Mouse (Mus musculus) ovary, postnatal 10 days (tissue): ENCODE data around the gene Pfdn4.
"Not testable (repeated sequence)": the region's sequence is repeated elsewhere in the genome, so short reads cannot be mapped to it uniquely, and the experiment has no call there.

Experiments
- DNase-seq: peaks from one replicate; pipeline ENCODE4 v3.0.0; 2022; ENCODE audit warnings: low spot score

The Pfdn4 gene

GRCm38 (mm10) chr2:170496154-170496930 is at the start of gene Pfdn4:
Gene Pfdn4 (plus strand): TSS chr2:170496428.
- no peak for DNase-seq

GRCm38 (mm10) chr2:170446843-170447383 is 49.3 kb upstream of the Pfdn4 start:
- DNase-seq: no peak

- DNase-seq: no peak
Observed at GRCm38 (mm10) chr2:170447651-170448050, 48.6 kb upstream of the Pfdn4 start.

GRCm38 (mm10) chr2:170450933-170451332 is 45.3 kb upstream of the Pfdn4 start:
- peak; percentile 69 for DNase-seq

GRCm38 (mm10) chr2:170453809-170454208 is 42.4 kb upstream of the Pfdn4 start:
- not testable (repeated sequence) for DNase-seq

GRCm38 (mm10) chr2:170459183-170459582 is 37.0 kb upstream of the Pfdn4 start:
- no peak for DNase-seq

GRCm38 (mm10) chr2:170459805-170460204 is 36.4 kb upstream of the Pfdn4 start:
- no peak for DNase-seq

- no peak for DNase-seq
Observed at GRCm38 (mm10) chr2:170461652-170462051, 34.6 kb upstream of the Pfdn4 start.

- no peak for DNase-seq
Observed at GRCm38 (mm10) chr2:170464817-170465216, 31.4 kb upstream of the Pfdn4 start.

- DNase-seq: no peak
Observed at GRCm38 (mm10) chr2:170468009-170468408, 28.2 kb upstream of the Pfdn4 start.

- DNase-seq: no peak
Observed at GRCm38 (mm10) chr2:170469616-170470308, 26.5 kb upstream of the Pfdn4 start.

- DNase-seq: no peak
Observed at GRCm38 (mm10) chr2:170470591-170470990, 25.6 kb upstream of the Pfdn4 start.

- no peak for DNase-seq
Observed at GRCm38 (mm10) chr2:170474125-170474524, 22.1 kb upstream of the Pfdn4 start.

- no peak for DNase-seq
Observed at GRCm38 (mm10) chr2:170475164-170475563, 21.1 kb upstream of the Pfdn4 start.

GRCm38 (mm10) chr2:170476215-170476614 is 20.0 kb upstream of the Pfdn4 start:
- no peak for DNase-seq

- DNase-seq: no peak
Observed at GRCm38 (mm10) chr2:170476643-170477042, 19.6 kb upstream of the Pfdn4 start.

GRCm38 (mm10) chr2:170482019-170482540 is 14.1 kb upstream of the Pfdn4 start:
- no peak for DNase-seq

GRCm38 (mm10) chr2:170483914-170484313 is 12.3 kb upstream of the Pfdn4 start:
- DNase-seq: no peak

GRCm38 (mm10) chr2:170487202-170487601 is 9.0 kb upstream of the Pfdn4 start:
- DNase-seq: no peak

GRCm38 (mm10) chr2:170487890-170488502 is 8.2 kb upstream of the Pfdn4 start:
- DNase-seq: no peak

- no peak for DNase-seq
Observed at GRCm38 (mm10) chr2:170494784-170495710, 1.2 kb upstream of the Pfdn4 start.
